Mouse (Mus musculus): ENCODE measurements around the gene Rnf216. TPM values are rescaled to one million over a fixed set of nuclear protein-coding genes. Genes with fewer than 3 reads are reported as not detected.
A peak's percentile ranks its signal among the peaks of the same experiment; 100 is the strongest.

The Rnf216 gene
- polyA plus RNA-seq, 1 experiment from 2014 or later, result 48.3 TPM

GRCm38 (mm10) chr5:143060774-143061385, 51.9 kb downstream of the Rnf216 start:
- Histone ChIP-seq H3K4me1 (ENCODE audit: control insufficient read depth, insufficient read depth, low read length) (no peaks in the 10 kb centered on the region), H3K27ac (ENCODE audit: low read depth, low read length) (no peak overlapping the region), H3K36me3 (ENCODE audit: control insufficient read depth, insufficient read depth, low read length) (peaks cover 60% of the 10 kb centered on the region), H3K9me3 (ENCODE audit: control insufficient read depth, low read length) (no peaks in the 10 kb centered on the region), H3K27me3 (ENCODE audit: control insufficient read depth, insufficient read depth, low read length) (no peaks in the 10 kb centered on the region), H3K9ac (ENCODE audit: low read depth, low read length) (no peak overlapping the region), H3K4me3 (ENCODE audit: low read length) (no peak overlapping the region), H3K4me2 (replicated peaks; ENCODE audit: low read depth, low read length) (no peak overlapping the region)
- WGBS, result 41% methylated on average over 2 of the region's 2 CpGs
- peak; percentile 60 for ATAC-seq (ENCODE audit: low FRiP score, low TSS enrichment)

DNA sequence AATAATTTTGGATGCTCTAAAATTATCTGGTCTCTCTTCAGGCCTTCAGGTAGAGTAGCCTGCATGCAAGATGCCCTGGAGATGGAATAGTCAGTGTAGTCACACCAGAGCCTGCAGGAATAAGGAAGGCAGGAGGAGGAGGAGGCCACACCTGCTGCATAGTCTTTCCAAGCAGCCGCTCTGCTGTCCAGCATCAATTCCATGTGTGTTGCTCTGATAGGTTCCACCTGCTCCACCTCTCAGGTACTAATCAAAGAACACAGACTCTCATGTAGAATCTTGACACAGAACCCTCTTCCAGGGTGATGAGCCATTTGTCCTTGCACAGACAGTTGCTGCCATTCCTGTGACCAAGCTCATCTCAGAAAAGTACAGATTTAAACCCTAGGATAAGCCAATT, 52.8 kb downstream of the Rnf216 start:
- H3K4me1 ChIP-seq (ENCODE audit: control insufficient read depth, insufficient read depth, low read length), result no peaks in the 10 kb centered on the region
- no peaks in the 10 kb centered on the region for H3K9me3 ChIP-seq (ENCODE audit: control insufficient read depth, low read length)
- WGBS, result 90% methylated on average over 1 of the region's 1 CpGs
- no peak for ATAC-seq (ENCODE audit: low FRiP score, low TSS enrichment)
- no peaks in the 10 kb centered on the region for H3K27me3 ChIP-seq (ENCODE audit: control insufficient read depth, insufficient read depth, low read length)
- no peak overlapping the region for H3K27ac ChIP-seq (ENCODE audit: low read depth, low read length)
- H3K36me3 ChIP-seq (ENCODE audit: control insufficient read depth, insufficient read depth, low read length), result peaks cover 51% of the 10 kb centered on the region
- H3K4me2 ChIP-seq (replicated peaks; ENCODE audit: low read depth, low read length), result no peak overlapping the region
- H3K9ac ChIP-seq (ENCODE audit: low read depth, low read length), result no peak overlapping the region
- H3K4me3 ChIP-seq (ENCODE audit: low read length), result no peak overlapping the region

DNA sequence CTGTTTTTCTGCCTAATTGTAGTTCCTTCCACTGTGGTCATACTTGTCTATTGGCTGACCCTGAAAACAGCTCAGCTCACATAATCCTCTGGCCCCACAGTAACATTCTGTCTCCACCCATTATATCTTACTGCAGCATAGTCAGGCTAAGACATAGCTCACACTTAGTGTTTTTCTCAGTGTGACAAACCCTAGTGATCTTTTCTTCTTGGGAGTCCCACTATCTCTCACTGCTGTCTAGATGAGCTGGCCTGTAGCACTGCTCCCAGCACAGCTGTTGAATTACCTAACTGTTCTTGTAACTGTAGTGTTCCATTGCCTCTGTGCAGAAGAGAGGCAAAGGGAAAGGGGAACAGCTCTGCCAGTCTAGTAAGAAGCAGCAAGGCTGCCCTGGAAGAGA, 53.6 kb downstream of the Rnf216 start:
- no peak overlapping the region for H3K4me2 ChIP-seq (replicated peaks; ENCODE audit: low read depth, low read length)
- no peak overlapping the region for H3K9ac ChIP-seq (ENCODE audit: low read depth, low read length)
- no peak overlapping the region for H3K4me3 ChIP-seq (ENCODE audit: low read length)
- H3K36me3 ChIP-seq (ENCODE audit: control insufficient read depth, insufficient read depth, low read length), result peaks cover 46% of the 10 kb centered on the region
- H3K9me3 ChIP-seq (ENCODE audit: control insufficient read depth, low read length), result no peaks in the 10 kb centered on the region
- H3K27me3 ChIP-seq (ENCODE audit: control insufficient read depth, insufficient read depth, low read length), result no peaks in the 10 kb centered on the region
- no peaks in the 10 kb centered on the region for H3K4me1 ChIP-seq (ENCODE audit: control insufficient read depth, insufficient read depth, low read length)
- no peak overlapping the region for H3K27ac ChIP-seq (ENCODE audit: low read depth, low read length)
- no peak for ATAC-seq (ENCODE audit: low FRiP score, low TSS enrichment)

DNA sequence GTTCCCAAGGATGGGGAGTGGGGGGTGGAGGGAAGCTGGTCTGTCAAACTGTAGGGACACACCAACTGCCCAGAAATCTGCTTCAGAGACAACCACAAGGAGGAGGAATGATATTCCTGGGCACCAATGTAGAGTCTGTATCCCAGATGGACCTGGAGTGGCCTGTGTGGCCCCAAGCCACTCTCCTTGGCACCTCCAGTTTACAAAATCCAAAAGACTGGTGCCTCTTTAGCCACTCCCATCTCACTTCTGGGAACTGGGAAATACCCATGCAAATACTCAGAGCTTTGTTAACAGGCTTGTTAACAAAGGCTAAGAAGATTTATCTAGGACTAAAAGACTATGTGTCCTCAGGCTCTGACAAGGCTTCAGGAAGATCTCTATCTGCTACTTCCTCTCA, 54.1 kb downstream of the Rnf216 start:
- H3K36me3 ChIP-seq (ENCODE audit: control insufficient read depth, insufficient read depth, low read length), result peaks cover 46% of the 10 kb centered on the region
- H3K4me2 ChIP-seq (replicated peaks; ENCODE audit: low read depth, low read length), result no peak overlapping the region
- H3K9ac ChIP-seq (ENCODE audit: low read depth, low read length), result no peak overlapping the region
- no peak for ATAC-seq (ENCODE audit: low FRiP score, low TSS enrichment)
- peak overlapping the region; percentile 4; the same call in 1 of the 2 replicates for H3K27ac ChIP-seq (ENCODE audit: low read depth, low read length)
- no peak overlapping the region for H3K4me3 ChIP-seq (ENCODE audit: low read length)
- H3K9me3 ChIP-seq (ENCODE audit: control insufficient read depth, low read length), result no peaks in the 10 kb centered on the region
- H3K27me3 ChIP-seq (ENCODE audit: control insufficient read depth, insufficient read depth, low read length), result no peaks in the 10 kb centered on the region
- H3K4me1 ChIP-seq (ENCODE audit: control insufficient read depth, insufficient read depth, low read length), result no peaks in the 10 kb centered on the region

DNA sequence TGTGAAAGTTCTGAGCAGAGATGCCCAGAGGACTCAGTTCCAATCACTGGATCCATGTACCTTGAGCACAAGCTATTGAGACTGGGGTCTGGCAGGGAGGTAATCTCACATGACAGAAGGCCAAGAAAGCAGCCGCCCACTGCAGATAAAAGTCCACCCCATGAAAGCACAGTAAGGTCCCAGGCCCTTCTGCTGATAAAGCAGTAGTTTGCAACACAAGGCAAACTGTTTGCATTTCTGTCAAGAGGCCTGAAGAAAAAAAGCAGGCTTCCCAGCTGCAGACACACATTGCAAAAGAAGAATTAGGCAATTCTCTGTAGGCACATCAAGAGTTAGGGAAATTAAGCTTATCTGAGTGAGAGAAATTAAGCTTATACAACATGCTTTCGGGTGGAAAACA, 54.6 kb downstream of the Rnf216 start:
- Histone ChIP-seq H3K4me1 (ENCODE audit: control insufficient read depth, insufficient read depth, low read length) (no peaks in the 10 kb centered on the region), H3K4me3 (ENCODE audit: low read length) (no peak overlapping the region), H3K27ac (ENCODE audit: low read depth, low read length) (peak overlapping the region; percentile 4; the same call in 1 of the 2 replicates), H3K27me3 (ENCODE audit: control insufficient read depth, insufficient read depth, low read length) (no peaks in the 10 kb centered on the region), H3K4me2 (replicated peaks; ENCODE audit: low read depth, low read length) (no peak overlapping the region), H3K9me3 (ENCODE audit: control insufficient read depth, low read length) (no peaks in the 10 kb centered on the region), H3K36me3 (ENCODE audit: control insufficient read depth, insufficient read depth, low read length) (peaks cover 46% of the 10 kb centered on the region), H3K9ac (ENCODE audit: low read depth, low read length) (no peak overlapping the region)
- 77% methylated on average over 2 of the region's 2 CpGs for WGBS
- ATAC-seq (ENCODE audit: low FRiP score, low TSS enrichment), result no peak

- H3K27me3 ChIP-seq (ENCODE audit: control insufficient read depth, insufficient read depth, low read length), result no peaks in the 10 kb centered on the region
- H3K9me3 ChIP-seq (ENCODE audit: control insufficient read depth, low read length), result no peaks in the 10 kb centered on the region
- 88% methylated on average over 1 of the region's 1 CpGs for WGBS
- no peaks in the 10 kb centered on the region for H3K4me1 ChIP-seq (ENCODE audit: control insufficient read depth, insufficient read depth, low read length)
- H3K4me2 ChIP-seq (replicated peaks; ENCODE audit: low read depth, low read length), result no peak overlapping the region
- peaks cover 42% of the 10 kb centered on the region for H3K36me3 ChIP-seq (ENCODE audit: control insufficient read depth, insufficient read depth, low read length)
- peak overlapping the region; percentile 4; the same call in 1 of the 2 replicates for H3K27ac ChIP-seq (ENCODE audit: low read depth, low read length)
- no peak overlapping the region for H3K4me3 ChIP-seq (ENCODE audit: low read length)
- ATAC-seq (ENCODE audit: low FRiP score, low TSS enrichment), result no peak
- no peak overlapping the region for H3K9ac ChIP-seq (ENCODE audit: low read depth, low read length)
Observed at GRCm38 (mm10) chr5:143057753-143058152, 55.0 kb downstream of the Rnf216 start.

GRCm38 (mm10) chr5:143056191-143056880, 56.5 kb downstream of the Rnf216 start:
- no peaks in the 10 kb centered on the region for H3K27me3 ChIP-seq (ENCODE audit: control insufficient read depth, insufficient read depth, low read length)
- peaks cover 34% of the 10 kb centered on the region for H3K36me3 ChIP-seq (ENCODE audit: control insufficient read depth, insufficient read depth, low read length)
- no peak overlapping the region; the same call in 1 of the 2 replicates for H3K9ac ChIP-seq (ENCODE audit: low read depth, low read length)
- WGBS, result 83% methylated on average over 4 of the region's 4 CpGs
- ATAC-seq (ENCODE audit: low FRiP score, low TSS enrichment), result no peak
- H3K27ac ChIP-seq (ENCODE audit: low read depth, low read length), result peak overlapping the region; percentile 59; the same call in 1 of the 2 replicates
- no peaks in the 10 kb centered on the region for H3K4me1 ChIP-seq (ENCODE audit: control insufficient read depth, insufficient read depth, low read length)
- no peaks in the 10 kb centered on the region for H3K9me3 ChIP-seq (ENCODE audit: control insufficient read depth, low read length)
- no peak overlapping the region for H3K4me2 ChIP-seq (replicated peaks; ENCODE audit: low read depth, low read length)
- no peak overlapping the region for H3K4me3 ChIP-seq (ENCODE audit: low read length)

DNA sequence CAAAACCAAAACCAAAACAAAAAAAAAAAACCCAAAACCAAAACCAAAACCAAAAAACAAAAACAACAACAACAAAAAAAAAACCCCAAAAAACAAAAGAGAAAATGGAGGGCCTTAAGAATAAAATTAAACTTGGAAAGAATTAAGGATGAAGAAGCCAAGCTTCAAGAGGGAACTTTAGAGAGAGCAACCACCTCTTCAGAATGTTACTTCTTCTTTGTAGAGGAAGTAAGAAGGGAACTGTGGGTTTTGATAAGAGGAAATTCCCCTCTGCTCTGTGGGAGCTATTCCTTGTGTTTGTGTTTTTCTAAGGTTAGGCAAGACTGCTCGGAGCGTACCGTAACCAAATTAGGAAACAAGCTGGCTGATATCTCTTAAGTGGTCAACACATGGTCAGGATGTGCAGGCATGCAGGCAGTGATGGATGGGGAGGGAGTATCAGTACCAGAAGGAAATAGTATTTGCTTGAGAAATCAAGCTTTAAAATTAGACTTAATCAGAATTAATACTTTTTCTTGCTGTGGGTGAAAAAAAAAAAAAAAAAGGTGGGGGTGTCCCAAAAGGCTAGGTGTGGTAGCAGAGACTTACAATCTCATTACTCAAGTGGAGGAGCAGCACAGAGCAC, 57.2 kb downstream of the Rnf216 start:
- Histone ChIP-seq H3K36me3 (ENCODE audit: control insufficient read depth, insufficient read depth, low read length) (peaks cover 30% of the 10 kb centered on the region), H3K9me3 (ENCODE audit: control insufficient read depth, low read length) (no peaks in the 10 kb centered on the region), H3K27ac (ENCODE audit: low read depth, low read length) (peak overlapping the region; percentile 59; the same call in 1 of the 2 replicates), H3K9ac (ENCODE audit: low read depth, low read length) (no peak overlapping the region; the same call in 1 of the 2 replicates), H3K4me1 (ENCODE audit: control insufficient read depth, insufficient read depth, low read length) (no peaks in the 10 kb centered on the region), H3K4me2 (replicated peaks; ENCODE audit: low read depth, low read length) (no peak overlapping the region), H3K27me3 (ENCODE audit: control insufficient read depth, insufficient read depth, low read length) (no peaks in the 10 kb centered on the region), H3K4me3 (ENCODE audit: low read length) (no peak overlapping the region)
- WGBS, result 47% methylated on average over 3 of the region's 3 CpGs
- ATAC-seq (ENCODE audit: low FRiP score, low TSS enrichment), result no peak; the same call in 1 of the 2 replicates

DNA sequence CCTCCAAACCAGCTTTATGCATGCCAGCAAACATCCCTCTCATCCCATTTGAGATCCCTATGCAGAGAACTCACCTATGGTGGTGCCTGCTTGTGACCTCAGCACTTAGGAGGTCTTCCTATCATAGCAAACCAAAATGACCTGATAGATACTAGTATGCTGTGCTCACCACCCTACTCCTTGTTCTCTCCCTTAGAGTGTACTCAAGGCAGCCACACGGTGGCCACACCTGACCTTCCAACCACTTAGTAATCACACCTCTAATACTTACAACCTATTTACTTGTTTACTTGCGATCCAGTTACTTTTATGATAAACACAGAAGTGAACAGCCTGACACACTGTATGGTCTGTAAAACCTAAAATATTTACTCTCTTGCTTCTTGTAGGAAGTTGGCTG, 58.1 kb downstream of the Rnf216 start:
- Histone ChIP-seq H3K4me3 (ENCODE audit: low read length) (no peak overlapping the region), H3K9ac (ENCODE audit: low read depth, low read length) (no peak overlapping the region), H3K4me2 (replicated peaks; ENCODE audit: low read depth, low read length) (no peak overlapping the region), H3K9me3 (ENCODE audit: control insufficient read depth, low read length) (no peaks in the 10 kb centered on the region), H3K36me3 (ENCODE audit: control insufficient read depth, insufficient read depth, low read length) (peaks cover 24% of the 10 kb centered on the region), H3K4me1 (ENCODE audit: control insufficient read depth, insufficient read depth, low read length) (peaks cover 4% of the 10 kb centered on the region; the same call in 1 of the 2 replicates), H3K27ac (ENCODE audit: low read depth, low read length) (no peak overlapping the region), H3K27me3 (ENCODE audit: control insufficient read depth, insufficient read depth, low read length) (no peaks in the 10 kb centered on the region)
- no peak for ATAC-seq (ENCODE audit: low FRiP score, low TSS enrichment)
- 81% methylated on average over 2 of the region's 2 CpGs for WGBS

Data from kidney, embryonic 14.5 days (tissue).